Mouse (Mus musculus) ES-E14 (cell line): ENCODE results near the gene Irf8.

Source experiments
- CHD2 ChIP-seq: IDR thresholded peaks from 2 replicates; pipeline ENCODE4 v1.6.1; 2014; ENCODE audit warnings: mild to moderate bottlenecking, low read depth, low read length, inconsistent platforms
- HCFC1 ChIP-seq: IDR thresholded peaks from 2 replicates; pipeline ENCODE4 v1.6.1; 2012; ENCODE audit warnings: low read length, inconsistent platforms, borderline replicate concordance; ENCODE audit not compliant: insufficient read depth
- MAFK ChIP-seq: IDR thresholded peaks from 2 replicates; pipeline ENCODE4 v1.6.1; 2014; ENCODE audit warnings: mild to moderate bottlenecking, low read depth, low read length, inconsistent platforms; ENCODE audit not compliant: insufficient read depth
- ZC3H11A ChIP-seq: IDR thresholded peaks from 2 replicates; pipeline ENCODE4 v1.6.1; 2012; ENCODE audit warnings: low read depth, mild to moderate bottlenecking, inconsistent platforms, low read length, borderline replicate concordance
- ZNF384 ChIP-seq: IDR thresholded peaks from 2 replicates; pipeline ENCODE4 v1.6.1; 2012; ENCODE audit warnings: low read depth, low read length, inconsistent platforms

DNA sequence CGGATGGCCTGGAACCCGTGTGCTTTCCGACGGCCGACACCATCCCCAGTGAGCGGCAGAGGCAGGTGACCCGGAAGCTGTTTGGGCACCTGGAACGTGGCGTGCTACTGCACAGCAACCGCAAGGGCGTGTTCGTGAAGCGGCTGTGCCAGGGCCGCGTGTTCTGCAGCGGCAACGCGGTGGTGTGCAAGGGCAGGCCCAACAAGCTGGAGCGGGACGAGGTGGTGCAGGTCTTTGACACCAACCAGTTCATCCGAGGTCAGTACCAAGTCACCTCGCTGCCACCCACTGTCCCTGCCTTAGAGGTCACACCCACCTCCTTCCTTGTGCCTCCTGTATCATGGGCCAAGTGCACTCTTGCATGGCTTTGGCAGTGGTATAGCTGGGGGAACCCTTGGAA lies 17.3 kb downstream of the Irf8 start:
- no peak for TF ChIP-seq ZNF384
- no peak for TF ChIP-seq CHD2
- TF ChIP-seq HCFC1, result no peak
- no peak for TF ChIP-seq MAFK
- no peak for TF ChIP-seq ZC3H11A
